Mouse (Mus musculus) forebrain, embryonic 10.5 days (tissue): ENCODE measurements around the gene Olfr419. TPM values are rescaled to one million over a fixed set of nuclear protein-coding genes. Genes with fewer than 3 reads are reported as not detected.

Experiments
- polyA plus RNA-seq: library from polyadenylated mRNA; unstranded; fragments of >200 nt; fragmentation: Nextera tagmentation; extraction: Ambion mirVana; gene quantifications from 2 replicates; pipeline ENCODE4 v1.2.1, GENCODE M21; 2016

Gene Olfr419
- polyA plus RNA-seq, 1 experiment from 2014 or later = not detected

Other genes with a start within 250 kb of the Olfr419 start
- gene Ifi205, start 220.3 kb downstream of the Olfr419 start, polyA plus RNA-seq = not detected in 2 replicates
- not detected in 2 replicates for gene Olfr433, start 211.4 kb downstream of the Olfr419 start, polyA plus RNA-seq
- gene Olfr432, start 202.9 kb downstream of the Olfr419 start, polyA plus RNA-seq = not detected in 2 replicates
- not detected in 2 replicates for gene Olfr430, start 185.5 kb downstream of the Olfr419 start, polyA plus RNA-seq
- gene Olfr429, start 167.7 kb downstream of the Olfr419 start, polyA plus RNA-seq = not detected in 2 replicates
- not detected in 2 replicates for gene Olfr427, start 155.2 kb downstream of the Olfr419 start, polyA plus RNA-seq
- not detected in 2 replicates for gene Olfr231, start 130.9 kb downstream of the Olfr419 start, polyA plus RNA-seq
- not detected in 2 replicates for gene Olfr424, start 120.5 kb downstream of the Olfr419 start, polyA plus RNA-seq
- gene Olfr420, start 96.4 kb downstream of the Olfr419 start, polyA plus RNA-seq = not detected in 2 replicates
- gene Spta1, start 79.3 kb downstream of the Olfr419 start, polyA plus RNA-seq = 1.8 and 2.7 TPM in 2 replicates
- not detected in 2 replicates for gene Mptx1, start 78.5 kb upstream of the Olfr419 start, polyA plus RNA-seq
- not detected in 2 replicates for gene Olfr417, start 113.1 kb upstream of the Olfr419 start, polyA plus RNA-seq
- not detected in 2 replicates for gene Olfr248, start 139.0 kb upstream of the Olfr419 start, polyA plus RNA-seq
- not detected in 2 replicates for gene Olfr414, start 172.0 kb upstream of the Olfr419 start, polyA plus RNA-seq
- gene Olfr220, start 190.0 kb upstream of the Olfr419 start, polyA plus RNA-seq = not detected in 2 replicates
- 3.3 and 4.1 TPM in 2 replicates for gene Fmn2, start 249.8 kb upstream of the Olfr419 start, polyA plus RNA-seq